Mouse (Mus musculus) heart, postnatal 14 days (tissue): ENCODE measurements around the gene A630001G21Rik. TPM values are rescaled to one million over a fixed set of nuclear protein-coding genes. Genes with fewer than 3 reads are reported as not detected.
A peak's percentile ranks its signal among the peaks of the same experiment; 100 is the strongest.

ENCODE experiments used
- DNase-seq, 2 experiments: peaks; one replicate each; pipeline ENCODE4 v3.0.0; 2021 to 2022
- intact Hi-C: fragments of 180-260 bp; cut with DNase I; formaldehyde crosslinking; loops from one replicate; pipeline ENCODE4 v1.15.1; 2025
- total RNA-seq, 2 experiments: library from RNA; stranded (reverse); gene quantifications; 2 replicates each; pipeline ENCODE4 v1.2.3; 2021

The A630001G21Rik gene
- total RNA-seq, 2 experiments from 2014 or later, result 0.76 to 0.80 TPM

DNA sequence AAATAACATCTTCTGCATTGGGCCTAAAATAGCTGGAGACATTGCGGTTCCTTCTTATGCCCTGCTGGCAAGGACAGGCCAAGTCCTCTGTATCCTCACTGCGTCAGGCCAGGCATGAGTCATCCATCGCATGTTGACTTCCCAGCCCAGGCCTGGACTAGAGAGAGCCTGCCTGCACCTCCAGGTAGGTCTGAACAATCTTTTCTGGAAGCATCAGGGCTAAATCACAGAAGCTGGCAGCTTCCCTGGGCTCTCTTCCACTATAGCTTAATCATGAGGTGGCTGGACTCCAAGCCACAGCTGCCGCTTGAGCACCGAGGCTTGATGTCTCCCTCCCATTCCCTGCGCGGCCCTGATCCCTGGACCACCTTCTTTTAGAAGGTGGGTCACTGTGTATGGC, 3.3 kb downstream of the A630001G21Rik start:
- intact Hi-C loops, result no loop called here
- DNase-seq, result peak; percentile 19 to 32

- intact Hi-C loops, result no loop called here
- DNase-seq, result no peak
Measured at GRCm38 (mm10) chr1:85771976-85772375, 6.5 kb downstream of the A630001G21Rik start.

DNA sequence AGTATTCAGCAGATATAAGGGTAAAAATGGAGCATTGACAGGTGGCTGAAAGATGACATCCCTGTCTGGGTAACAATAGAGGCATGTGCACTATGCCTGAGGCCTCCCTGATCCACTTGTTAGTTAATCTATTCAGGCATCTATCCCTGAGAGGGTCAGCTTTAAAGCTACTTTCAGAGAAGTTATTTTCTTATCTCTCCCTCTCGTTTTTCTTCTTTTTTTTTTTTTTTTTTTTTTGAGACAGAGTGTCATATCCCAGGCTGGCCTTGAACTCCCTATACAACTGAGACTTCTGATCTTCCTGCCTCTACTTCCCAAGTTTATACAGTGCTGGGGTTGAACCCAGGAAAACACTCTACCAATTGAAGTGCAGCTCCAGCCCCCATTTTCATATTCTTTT, 10.7 kb downstream of the A630001G21Rik start:
- intact Hi-C loops, result no loop called here
- no peak for DNase-seq

- intact Hi-C loops, result no loop called here
- DNase-seq, result no peak
Measured at GRCm38 (mm10) chr1:85766120-85766519, 12.3 kb downstream of the A630001G21Rik start.

DNA sequence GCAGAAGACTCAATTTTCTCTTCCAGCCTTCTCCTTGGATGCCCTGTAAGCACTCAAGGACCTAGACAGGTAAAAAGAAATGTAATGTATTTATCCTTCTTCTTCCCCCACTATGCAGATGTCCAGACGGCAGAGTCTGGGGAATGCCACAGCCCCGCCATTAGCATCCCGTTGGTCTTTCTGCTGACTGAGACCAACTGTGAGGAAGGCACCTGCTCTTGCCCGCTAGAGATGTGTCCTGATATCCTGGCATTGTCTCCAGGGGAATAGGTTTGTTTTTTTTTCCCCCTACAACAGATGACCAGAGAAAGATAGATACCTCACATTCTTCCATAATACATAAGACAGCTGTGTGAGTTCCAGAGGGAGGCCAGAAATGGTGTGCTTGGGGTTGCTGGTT, 14.2 kb downstream of the A630001G21Rik start:
- intact Hi-C loops, result no loop called here
- DNase-seq, result no peak

DNA sequence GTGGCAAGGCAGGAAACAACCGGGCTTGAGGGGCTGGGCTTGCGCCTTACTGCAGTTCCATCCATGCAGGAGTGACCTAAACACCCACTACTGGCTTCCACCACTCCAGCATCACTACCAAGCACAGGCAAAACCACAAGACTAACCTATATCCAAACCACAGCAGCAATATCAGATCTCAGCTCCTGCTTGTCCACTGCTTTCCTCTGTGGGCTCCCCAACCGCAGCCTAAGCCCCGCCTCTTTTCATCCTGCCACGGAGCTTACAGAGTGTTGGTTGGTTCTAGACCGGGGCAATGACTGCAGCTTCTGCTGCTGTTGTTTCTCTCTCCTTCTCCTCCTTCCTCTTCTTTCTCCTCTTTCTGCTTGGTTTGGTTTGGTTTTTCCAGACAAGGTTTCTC, 15.1 kb downstream of the A630001G21Rik start:
- intact Hi-C loops, result no loop called here
- no peak for DNase-seq

GRCm38 (mm10) chr1:85761665-85762064, 16.8 kb downstream of the A630001G21Rik start:
- intact Hi-C loops, result no loop called here
- DNase-seq, result no peak

- no peak for DNase-seq
- intact Hi-C loops, result no loop called here
Measured at GRCm38 (mm10) chr1:85758969-85759293, 19.5 kb downstream of the A630001G21Rik start.

- no peak for DNase-seq
- intact Hi-C loops, result no loop called here
Measured at GRCm38 (mm10) chr1:85758231-85758968, 20.0 kb downstream of the A630001G21Rik start.

DNA sequence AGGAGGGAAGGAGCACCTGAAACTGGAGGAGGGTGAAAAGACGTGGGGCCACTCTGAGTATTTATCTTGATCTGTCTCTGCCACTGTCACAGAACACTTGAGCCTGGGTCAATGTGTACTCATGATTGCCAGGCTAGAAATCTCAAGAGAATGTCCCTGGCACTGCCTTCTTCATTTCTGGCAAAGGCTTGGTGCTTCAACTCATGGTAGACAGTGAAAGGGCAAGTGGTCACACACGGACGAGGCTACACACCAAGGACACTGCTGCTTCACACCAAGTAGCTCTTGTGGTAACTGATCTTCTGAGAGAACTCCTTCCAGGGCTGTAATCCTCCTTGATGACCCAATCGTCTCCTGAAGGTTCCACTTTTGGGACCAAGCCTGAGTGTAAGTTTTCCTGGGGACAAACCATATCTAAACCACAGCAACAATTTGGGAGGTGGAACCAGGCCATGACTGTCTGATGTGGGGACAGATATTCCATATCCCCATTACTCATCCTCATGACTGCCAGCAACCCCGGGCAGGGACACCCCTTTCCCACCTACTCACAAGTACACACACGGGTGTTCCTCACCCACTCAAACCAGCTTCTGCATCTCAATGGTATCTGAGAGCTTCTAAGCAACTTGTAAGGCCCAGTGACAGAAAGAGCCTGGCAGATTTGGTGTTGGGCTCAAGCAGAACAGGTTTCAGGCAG, 20.8 kb downstream of the A630001G21Rik start:
- intact Hi-C loops, result no loop called here
- DNase-seq, result no peak

DNA sequence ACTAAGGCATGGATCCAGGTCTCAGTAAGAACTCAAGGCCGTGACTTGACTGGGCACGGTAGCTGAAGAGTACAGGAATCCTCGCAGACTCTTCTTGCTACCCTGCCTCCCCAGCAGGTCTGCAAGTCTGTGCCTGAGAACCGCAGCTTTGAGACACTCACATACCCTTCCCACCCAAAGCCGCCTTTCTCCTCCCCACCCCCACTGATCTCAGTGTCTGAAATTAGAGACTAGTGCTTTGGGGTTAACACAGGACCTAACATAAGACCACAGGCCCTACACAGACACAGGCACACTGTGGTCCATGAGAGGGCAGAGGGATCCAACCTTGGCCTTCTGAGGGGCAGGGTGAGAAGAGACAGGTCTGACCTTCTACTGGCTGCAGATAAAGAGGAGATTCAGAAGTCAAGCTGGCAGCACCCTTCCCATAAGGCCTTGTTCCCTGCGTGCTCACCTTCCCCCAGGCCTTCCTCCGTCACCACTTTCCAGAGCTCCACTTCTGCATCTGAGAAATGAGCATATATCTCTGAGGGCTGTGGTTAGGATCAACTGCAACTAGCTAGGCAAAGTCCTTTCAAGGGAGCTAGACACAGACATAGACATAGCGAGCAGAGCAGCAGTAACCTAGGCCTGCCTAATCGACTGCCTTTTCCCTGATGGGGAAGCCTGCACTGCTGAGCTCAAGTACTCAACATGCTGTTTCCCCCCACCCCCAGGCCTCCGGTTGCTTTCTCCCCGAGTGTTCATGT, 26.3 kb downstream of the A630001G21Rik start:
- no peak for DNase-seq
- intact Hi-C loops, result no loop called here

- peak; percentile 21 to 40 for DNase-seq
- intact Hi-C loops, result no loop called here
Measured at GRCm38 (mm10) chr1:85751494-85751893, 26.9 kb downstream of the A630001G21Rik start.

DNA sequence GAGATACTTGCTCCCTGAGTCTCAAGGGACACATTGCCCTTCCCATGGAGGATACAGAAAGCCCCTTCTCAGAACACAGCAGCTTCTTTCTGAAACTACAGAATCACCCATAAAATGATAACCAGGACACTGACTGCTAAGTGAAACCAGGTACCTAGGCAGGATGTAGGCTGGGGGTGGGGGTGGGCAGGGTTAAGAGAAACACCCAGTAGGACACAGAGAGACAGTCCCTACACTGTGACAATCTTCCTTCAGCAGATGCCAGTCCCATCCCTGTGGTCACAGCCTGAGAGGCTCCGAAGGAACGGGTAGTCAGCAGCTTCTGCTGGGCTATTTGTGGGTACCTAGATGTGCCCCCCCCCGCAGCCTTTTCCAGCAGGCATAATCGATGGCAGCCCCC, 27.8 kb downstream of the A630001G21Rik start:
- no peak for DNase-seq
- intact Hi-C loops, result no loop called here

- no peak for DNase-seq
- intact Hi-C loops, result no loop called here
Measured at GRCm38 (mm10) chr1:85749829-85750228, 28.6 kb downstream of the A630001G21Rik start.

- DNase-seq, result no peak
- intact Hi-C loops, result no loop called here
Measured at GRCm38 (mm10) chr1:85746511-85746910, 31.9 kb downstream of the A630001G21Rik start.

DNA sequence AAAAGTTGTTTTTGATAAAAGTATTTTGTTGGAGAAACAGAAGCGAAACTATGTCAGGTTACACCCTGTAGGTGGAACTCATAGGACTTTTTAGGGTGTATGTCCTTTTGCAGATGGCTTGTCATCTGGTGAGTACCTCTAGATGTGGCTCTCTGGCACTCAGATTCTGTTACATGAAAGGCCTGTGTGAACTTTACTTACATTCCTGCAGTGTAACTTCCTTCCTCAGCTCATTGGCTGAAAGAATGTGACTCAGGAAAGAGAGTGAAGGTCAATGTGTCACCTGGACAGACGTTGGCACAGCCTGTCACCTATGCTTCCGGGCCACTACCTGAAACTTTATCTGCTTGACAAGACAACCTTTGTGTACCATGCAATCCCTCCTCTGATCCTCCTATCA, 33.9 kb downstream of the A630001G21Rik start:
- no peak for DNase-seq
- intact Hi-C loops, result loop anchor here (5.0 kb wide), 1 partner anchor 98 kb away; no protein-coding TSS in a partner anchor

DNA sequence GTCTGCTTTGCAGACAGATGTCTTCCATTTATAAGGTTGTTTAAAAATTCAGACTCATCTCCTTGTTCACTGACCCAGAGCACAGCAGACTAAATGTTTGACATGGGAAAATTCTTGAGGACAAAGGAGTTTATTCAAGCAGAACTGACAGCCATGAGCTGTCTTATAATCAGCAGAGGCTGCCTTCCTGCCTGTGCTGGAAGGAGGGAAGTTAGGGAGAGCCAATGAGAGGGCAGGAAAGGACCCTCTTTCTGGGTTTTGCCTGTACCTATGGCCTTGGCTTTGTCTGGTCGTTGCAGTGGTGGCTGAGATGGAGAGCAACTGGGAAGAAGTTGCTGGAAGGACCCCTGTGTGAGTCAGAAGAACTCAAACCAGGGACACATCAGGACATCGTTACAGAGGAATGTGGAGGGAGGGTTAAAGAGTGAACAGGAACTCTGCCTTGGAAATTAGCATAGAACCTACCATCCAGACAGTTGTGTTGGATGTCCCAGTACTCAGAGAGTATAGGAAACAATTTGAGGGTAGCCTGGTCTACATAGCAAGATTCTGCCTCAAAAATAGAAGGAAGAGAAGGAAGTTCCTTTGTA, 35.4 kb downstream of the A630001G21Rik start:
- intact Hi-C loops, result loop anchor here (5.0 kb wide), 1 partner anchor 99 kb away; no protein-coding TSS in a partner anchor
- no peak for DNase-seq

DNA sequence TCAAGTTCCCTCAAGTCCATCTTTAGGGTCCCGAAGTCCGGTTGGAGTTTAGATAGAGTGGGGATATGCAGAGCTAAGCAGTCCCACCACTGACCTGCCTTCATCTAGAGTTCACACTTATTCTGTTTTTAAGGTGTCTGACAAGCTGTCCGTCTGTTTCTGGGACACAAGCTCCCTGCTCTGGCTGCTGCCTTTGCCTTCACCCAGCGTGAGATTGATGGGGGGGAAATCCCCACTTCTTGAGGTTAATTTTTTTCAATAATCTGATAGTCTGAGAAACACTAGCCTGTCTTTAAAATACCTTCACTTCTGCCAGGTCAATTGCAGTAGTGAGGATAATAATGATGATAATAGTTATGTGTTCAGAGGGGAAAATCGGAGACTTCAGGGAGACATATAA, 36.1 kb downstream of the A630001G21Rik start:
- no peak for DNase-seq
- intact Hi-C loops, result loop anchor here (5.0 kb wide), 1 partner anchor 100 kb away; no protein-coding TSS in a partner anchor

DNA sequence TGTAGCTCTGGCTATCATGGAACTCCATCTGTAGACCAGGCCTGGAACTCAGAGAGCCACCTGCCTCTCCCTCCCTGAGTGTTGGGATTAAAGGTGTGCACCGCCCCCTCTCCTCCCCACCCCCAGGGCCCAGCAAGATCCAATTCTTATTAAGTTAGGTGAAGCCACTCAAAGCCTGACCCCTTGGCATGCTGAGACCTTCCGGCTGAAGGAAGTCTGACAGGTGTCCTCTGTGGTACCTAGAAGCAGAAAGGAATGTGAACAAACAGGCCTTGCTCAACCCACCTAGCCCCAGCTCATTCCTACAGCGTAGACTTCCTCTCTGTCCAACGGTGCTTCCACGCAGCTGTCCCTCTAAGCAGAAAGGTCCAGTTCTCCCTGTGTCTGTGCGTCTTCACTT, 37.5 kb downstream of the A630001G21Rik start:
- no peak for DNase-seq
- intact Hi-C loops, result loop anchor here (5.0 kb wide), 1 partner anchor 101 kb away; no protein-coding TSS in a partner anchor

- DNase-seq, result no peak
- intact Hi-C loops, result loop anchor here (5.0 kb wide), 2 partner anchors 102 to 158 kb away; no protein-coding TSS in a partner anchor
Measured at GRCm38 (mm10) chr1:85739819-85740218, 38.6 kb downstream of the A630001G21Rik start.

DNA sequence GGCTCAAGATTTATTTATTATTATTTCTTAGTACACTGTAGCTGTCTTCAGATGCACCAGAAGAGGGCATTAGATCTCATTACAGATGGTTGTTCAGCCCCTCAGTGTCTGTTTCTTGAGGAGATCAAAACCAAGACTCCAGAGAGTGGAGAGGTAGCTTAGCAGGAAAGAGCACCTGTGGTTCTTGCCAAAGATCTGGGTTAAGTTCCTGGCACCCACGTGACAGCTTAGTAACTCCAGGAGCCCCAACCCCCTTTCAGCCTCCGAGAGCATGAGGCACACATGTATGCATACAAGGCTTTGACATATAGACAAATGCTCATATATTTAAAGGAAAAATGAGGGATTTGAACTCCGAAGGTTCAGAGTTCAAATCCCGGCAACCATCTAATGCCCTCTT, 39.4 kb downstream of the A630001G21Rik start:
- intact Hi-C loops, result loop anchor here (5.0 kb wide), 1 partner anchor 157 kb away; no protein-coding TSS in a partner anchor
- DNase-seq, result no peak
